ENCODE assay signal across 10 mouse cellular contexts in the genomic region with DNA sequence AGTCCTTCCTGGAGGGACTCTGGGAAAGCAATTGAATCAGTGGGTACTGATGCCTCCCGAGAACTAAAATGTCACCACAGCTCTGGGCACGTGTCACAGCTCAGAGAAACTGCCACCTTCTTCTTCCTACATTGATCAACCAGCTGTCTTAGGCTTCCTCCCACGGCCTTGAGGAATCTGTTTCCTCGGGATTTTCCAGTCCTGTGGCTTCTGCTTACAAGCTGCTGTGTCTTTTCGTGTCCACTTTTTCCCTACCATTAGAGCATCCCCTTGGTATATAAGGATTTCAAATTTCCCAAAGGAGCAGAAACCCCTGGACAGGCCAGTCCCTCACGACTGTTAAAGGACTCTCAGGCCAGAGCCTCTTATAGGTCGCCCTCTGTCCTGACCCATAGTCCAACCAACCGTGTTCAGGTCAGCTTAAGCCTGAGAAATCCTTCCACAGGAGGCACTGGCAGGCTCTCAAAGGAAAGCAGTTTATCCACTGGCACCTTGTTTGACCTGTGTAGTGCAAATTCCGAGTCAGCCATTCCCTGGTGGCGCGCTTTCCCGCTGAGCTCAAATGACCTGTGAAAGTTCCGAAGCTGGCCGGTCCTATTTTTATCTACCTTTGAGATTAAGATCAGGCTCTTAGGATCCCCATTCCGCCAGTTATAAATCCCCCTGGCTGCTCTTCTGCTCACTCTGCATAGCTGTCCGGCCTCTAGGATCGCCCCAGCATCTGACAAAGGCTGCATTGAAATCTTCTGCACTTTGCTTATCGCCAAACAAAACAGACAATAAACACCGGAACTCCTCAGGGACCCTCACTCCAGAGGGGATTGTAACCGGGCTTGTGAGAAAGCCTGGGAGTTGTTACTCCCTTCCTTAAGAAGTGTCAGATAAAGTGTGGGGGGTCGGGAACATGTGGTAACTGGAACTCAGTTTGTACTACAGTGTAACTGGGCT. TPM values are rescaled to one million over a fixed set of nuclear protein-coding genes. Genes with fewer than 3 reads are reported as not detected.
DNase-seq lines count a peak whose midpoint lies in the region; ATAC-seq and TF ChIP-seq lines count a peak whose summit lies in the region.
"Had no signal": no experiment of that assay in that cellular context is flagged by ENCODE, and none has a peak within 500 bp of the region (broad histone marks: within the 10 kb centered on the region; RNA-seq: fewer than 3 reads in every experiment).

No protein-coding gene starts in this region.

- H3K4me3 ChIP-seq in midbrain, embryonic 11.5 days (ENCODE audit: low read depth, low read length), result no peak overlapping the region
- no peak overlapping the region for H3K4me3 ChIP-seq in midbrain, embryonic 14.5 days (replicated peaks; ENCODE audit: low read depth, low read length)
- no peak overlapping the region for H3K4me3 ChIP-seq in kidney, adult 2 months (ENCODE audit: insufficient read depth, low read depth, low read length)
- H3K4me3 ChIP-seq: megakaryocyte, embryonic 14.5 days had no signal

- peak; percentile 53 to 57 for DNase-seq in cerebellum, postnatal 25 days
- DNase-seq in cerebellum, adult 11 months, result no peak
- peak; percentile 87 for DNase-seq in midbrain, embryonic 11.5 days (ENCODE audit: low spot score, missing footprints)
- DNase-seq in midbrain, embryonic 14.5 days, result no peak
- peak; percentile 94 for DNase-seq in kidney, adult 2 months
- DNase-seq in neural tube, embryonic 10.5 days (ENCODE audit: extremely low spot score, low spot score), result peak; percentile 49
- no peak for DNase-seq in spleen, postnatal 10 days (ENCODE audit: low spot score in 2 of 2)

- peak; percentile 30 for TF ChIP-seq CTCF in kidney, adult 2 months (conservative IDR thresholded peaks at IDR 0.05; ENCODE audit: insufficient read depth, insufficient read length, low read depth, low read length)

- H3K27me3 ChIP-seq in midbrain, embryonic 11.5 days (ENCODE audit: control insufficient read depth, insufficient read depth, low read length), result no peaks in the 10 kb centered on the region
- no peaks in the 10 kb centered on the region for H3K27me3 ChIP-seq in midbrain, embryonic 14.5 days (ENCODE audit: control insufficient read depth, insufficient read depth, low read length)
- no peaks in the 10 kb centered on the region for H3K27me3 ChIP-seq in kidney, adult 2 months (replicated peaks; ENCODE audit: control insufficient read depth, insufficient read depth, low read length)

- no peak overlapping the region for H3K27ac ChIP-seq in midbrain, embryonic 11.5 days (ENCODE audit: low read depth, low read length)
- H3K27ac ChIP-seq in midbrain, embryonic 14.5 days (replicated peaks; ENCODE audit: low read depth, low read length), result no peak overlapping the region
- H3K27ac ChIP-seq in kidney, adult 2 months (ENCODE audit: insufficient read depth, low read depth, low read length), result peak overlapping the region; percentile 89

- 5% methylated on average over 21 of the region's 21 CpGs for WGBS in midbrain, embryonic 11.5 days
- 6% methylated on average over 21 of the region's 21 CpGs for WGBS in midbrain, embryonic 14.5 days
- 15% methylated on average over 21 of the region's 21 CpGs for WGBS in kidney, adult 2 months

- H3K4me2 ChIP-seq in midbrain, embryonic 11.5 days, result peak overlapping the region; percentile 8; the same call in 1 of the 2 replicates
- no peak overlapping the region for H3K4me2 ChIP-seq in midbrain, embryonic 14.5 days (ENCODE audit: low read length)

- peak overlapping the region; percentile 32 for H3K9ac ChIP-seq in midbrain, embryonic 11.5 days (ENCODE audit: low read length)
- no peak overlapping the region for H3K9ac ChIP-seq in midbrain, embryonic 14.5 days (replicated peaks; ENCODE audit: low read length)

- TF ChIP-seq POLR2A in kidney, adult 2 months (IDR thresholded peaks at IDR 0.05; ENCODE audit: low read depth, low read length), result no peak

- H3K9me3 ChIP-seq in midbrain, embryonic 11.5 days (ENCODE audit: control insufficient read depth, low read length), result no peaks in the 10 kb centered on the region
- no peaks in the 10 kb centered on the region for H3K9me3 ChIP-seq in midbrain, embryonic 14.5 days (ENCODE audit: control insufficient read depth, low read length)
- H3K9me3 ChIP-seq: megakaryocyte, embryonic 14.5 days had no signal

- peaks cover 17% of the 10 kb centered on the region for H3K4me1 ChIP-seq in midbrain, embryonic 11.5 days (ENCODE audit: control insufficient read depth, insufficient read depth, low read length)
- H3K4me1 ChIP-seq in midbrain, embryonic 14.5 days (ENCODE audit: control insufficient read depth, insufficient read depth, low read length), result peaks cover 8% of the 10 kb centered on the region; the same call in 1 of the 2 replicates
- peaks cover 12% of the 10 kb centered on the region; the same call in 1 of the 2 replicates for H3K4me1 ChIP-seq in kidney, adult 2 months (ENCODE audit: control insufficient read depth, insufficient read depth, low read length)

- no peak for ATAC-seq in midbrain, embryonic 11.5 days (ENCODE audit: low FRiP score)
- no peak for ATAC-seq in midbrain, embryonic 14.5 days (ENCODE audit: low FRiP score, low TSS enrichment)
- ATAC-seq in erythroblast, adult 5-6 weeks (replicated peaks; ENCODE audit: low FRiP score, poor library complexity, severe bottlenecking), result no peak

- no peaks in the 10 kb centered on the region for H3K36me3 ChIP-seq in midbrain, embryonic 11.5 days (ENCODE audit: control insufficient read depth, insufficient read depth, low read length)
- H3K36me3 ChIP-seq in midbrain, embryonic 14.5 days (ENCODE audit: control insufficient read depth, insufficient read depth, low read length), result no peaks in the 10 kb centered on the region
- H3K36me3 ChIP-seq in kidney, adult 2 months (ENCODE audit: control insufficient read depth, insufficient read depth, low read length), result no peaks in the 10 kb centered on the region

RNA-seq across cellular contexts. Expression of a gene that starts 5.8 kb away (rescaled TPM):
- polyA plus RNA-seq in midbrain, embryonic 11.5 days (2014; fragmentation: Nextera tagmentation; extraction: Ambion mirVana), result 1,438 and 1,518 TPM in 2 replicates
- polyA plus RNA-seq in midbrain, embryonic 14.5 days (2014; fragmentation: Nextera tagmentation; extraction: Ambion mirVana), result 935 and 972 TPM in 2 replicates
- 630 and 636 TPM in 2 replicates for polyA plus RNA-seq in kidney, adult 2 months (2012; rRNA removed)
- 111 and 119 TPM in 2 replicates for total RNA-seq in erythroblast, adult 5-6 weeks (2015; ENCODE audit: low replicate concordance)
- 73.2 and 74.7 TPM in 2 replicates for total RNA-seq in erythroblast, adult 5-6 weeks (2017; ENCODE audit: low replicate concordance)

RNA-seq across cellular contexts. Expression of a gene that starts 29.6 kb away (rescaled TPM):
- 0.25 TPM in 1 of 2 replicates, not detected in the other for polyA plus RNA-seq in midbrain, embryonic 11.5 days (2014; fragmentation: Nextera tagmentation; extraction: Ambion mirVana)
- 0.32 TPM in 1 of 2 replicates, not detected in the other for polyA plus RNA-seq in midbrain, embryonic 14.5 days (2014; fragmentation: Nextera tagmentation; extraction: Ambion mirVana)
- polyA plus RNA-seq in kidney, adult 2 months (2012; rRNA removed), result not detected in 2 replicates
- not detected in 2 replicates for total RNA-seq in erythroblast, adult 5-6 weeks (2015; ENCODE audit: low replicate concordance)
- not detected in 2 replicates for total RNA-seq in erythroblast, adult 5-6 weeks (2017; ENCODE audit: low replicate concordance)
- polyA plus RNA-seq: cortical plate, adult 2 months had no signal

RNA-seq across cellular contexts. Expression of a gene that starts 50.7 kb away (rescaled TPM):
- polyA plus RNA-seq in midbrain, embryonic 11.5 days (2014; fragmentation: Nextera tagmentation; extraction: Ambion mirVana), result 34.2 and 36.8 TPM in 2 replicates
- 37.6 and 48.6 TPM in 2 replicates for polyA plus RNA-seq in midbrain, embryonic 14.5 days (2014; fragmentation: Nextera tagmentation; extraction: Ambion mirVana)
- polyA plus RNA-seq in kidney, adult 2 months (2012; rRNA removed), result 45.6 and 58.8 TPM in 2 replicates
- total RNA-seq in erythroblast, adult 5-6 weeks (2015; ENCODE audit: low replicate concordance), result 11.1 and 22.4 TPM in 2 replicates
- 9.5 and 10.9 TPM in 2 replicates for total RNA-seq in erythroblast, adult 5-6 weeks (2017; ENCODE audit: low replicate concordance)

Comparison
In these comparisons a context has a peak if more than half of its experiments do, and no peak if none do; other contexts are left out.
1. DNase-seq: peak in cerebellum, postnatal 25 days (2 of 2), midbrain, embryonic 11.5 days (single experiment), kidney, adult 2 months (single experiment) and neural tube, embryonic 10.5 days (single experiment); none in cerebellum, adult 11 months (single experiment), midbrain, embryonic 14.5 days (single experiment) and spleen, postnatal 10 days (0 of 2).